Mouse (Mus musculus): ENCODE data around the gene Ntsr1. TPM values are rescaled to one million over a fixed set of nuclear protein-coding genes. Genes with fewer than 3 reads are reported as not detected.

Ntsr1 gene
- total and polyA plus RNA-seq, 2 experiments from 2014 or later: 4.1 to 15.2 TPM

DNA sequence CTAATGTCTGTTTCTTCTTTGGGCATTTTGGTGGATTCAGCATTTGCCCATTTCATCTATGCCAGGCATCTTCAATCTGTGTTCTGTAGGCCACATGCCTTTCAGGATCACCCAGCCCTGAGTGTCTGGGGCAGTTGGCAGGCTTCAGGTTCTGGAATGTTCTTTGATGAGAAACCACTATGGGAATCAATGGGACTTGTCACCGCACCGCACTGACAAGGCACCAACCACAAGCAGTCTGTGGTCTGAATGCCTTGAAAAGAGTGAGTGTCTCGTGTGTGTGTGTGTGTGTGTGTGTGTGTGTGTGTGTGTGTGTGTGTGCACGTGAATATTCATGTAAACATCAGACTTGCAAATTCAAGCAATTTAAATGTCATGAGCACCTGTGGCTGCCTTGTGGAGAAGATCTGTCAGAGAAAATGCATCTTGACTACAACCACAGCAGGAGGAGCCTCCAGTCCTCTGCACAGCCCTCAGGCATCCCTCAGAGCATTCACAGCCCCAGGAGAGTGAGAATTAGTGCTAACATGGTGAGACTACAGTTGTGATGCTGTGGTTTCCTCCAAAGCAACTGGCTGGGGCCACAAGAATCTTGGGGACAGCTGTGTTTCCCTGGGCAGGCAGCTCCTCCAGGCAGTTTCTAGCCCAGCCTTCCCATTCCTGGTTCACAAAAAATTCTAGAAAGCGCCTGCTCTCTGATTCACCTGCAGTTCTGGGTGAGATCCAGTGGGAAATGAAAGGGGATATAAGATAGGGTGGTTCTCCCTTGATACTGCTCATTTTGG lies 21.9 kb downstream of the Ntsr1 start:
- H3K27ac ChIP-seq (ENCODE audit: low read depth, low read length): no peak overlapping the region
- no peak for TF ChIP-seq CTCF (IDR thresholded peaks at IDR 0.05)
- no peak for DNase-seq (ENCODE audit: low spot score)
- WGBS: 70% methylated on average over 5 of the region's 5 CpGs
- no peak overlapping the region for H3K9ac ChIP-seq (replicated peaks; ENCODE audit: low read length, poor library complexity, severe bottlenecking)
- no peaks in the 10 kb centered on the region for H3K9me3 ChIP-seq (ENCODE audit: low read length)
- H3K4me2 ChIP-seq (ENCODE audit: low read depth, low read length, poor library complexity, severe bottlenecking): no peak overlapping the region
- no peak overlapping the region for H3K4me3 ChIP-seq (ENCODE audit: low read depth, low read length)
- no peaks in the 10 kb centered on the region for H3K36me3 ChIP-seq (ENCODE audit: insufficient read depth, low read length)
- no peak for ATAC-seq (ENCODE audit: low FRiP score)
- H3K27me3 ChIP-seq (ENCODE audit: insufficient read depth, low read length): 0 out of 2 replicates have a peak, but pooled peaks cover 4% of the 10 kb centered on the region
- no peaks in the 10 kb centered on the region for H3K4me1 ChIP-seq (ENCODE audit: insufficient read depth, low read length)

DNA sequence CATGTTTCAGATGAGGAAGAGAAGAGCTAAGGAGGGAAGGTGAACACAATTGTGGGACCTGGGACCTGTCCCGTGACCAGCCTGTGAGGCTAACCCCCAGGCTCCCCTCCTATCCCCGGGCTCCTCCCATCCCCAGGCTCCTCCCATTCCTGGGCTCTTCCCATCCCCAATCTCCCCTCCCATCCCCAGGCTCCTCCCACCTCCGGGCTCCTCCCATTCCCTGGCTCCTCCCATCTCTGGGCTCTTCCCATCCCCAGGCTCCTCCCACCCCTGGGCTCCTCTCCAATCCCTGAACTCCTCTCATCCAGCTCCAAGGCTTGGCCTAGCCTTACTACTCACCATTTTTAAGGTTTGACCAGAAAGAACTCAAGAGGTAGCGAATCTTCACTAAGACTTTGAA lies 23.0 kb downstream of the Ntsr1 start:
- Histone ChIP-seq H3K27ac (ENCODE audit: low read depth, low read length) (no peak overlapping the region), H3K4me2 (ENCODE audit: low read depth, low read length, poor library complexity, severe bottlenecking) (no peak overlapping the region), H3K4me1 (ENCODE audit: insufficient read depth, low read length) (peaks cover 5% of the 10 kb centered on the region; the same call in 1 of the 2 replicates), H3K27me3 (ENCODE audit: insufficient read depth, low read length) (0 out of 2 replicates have a peak, but pooled peaks cover 5% of the 10 kb centered on the region), H3K36me3 (ENCODE audit: insufficient read depth, low read length) (no peaks in the 10 kb centered on the region), H3K4me3 (ENCODE audit: low read depth, low read length) (no peak overlapping the region), H3K9me3 (ENCODE audit: low read length) (no peaks in the 10 kb centered on the region), H3K9ac (replicated peaks; ENCODE audit: low read length, poor library complexity, severe bottlenecking) (no peak overlapping the region)
- ATAC-seq (ENCODE audit: low FRiP score) (no peak), DNase-seq (ENCODE audit: low spot score) (no peak)
- 72% methylated on average over 4 of the region's 4 CpGs for WGBS
- TF ChIP-seq CTCF (IDR thresholded peaks at IDR 0.05): no peak

DNA sequence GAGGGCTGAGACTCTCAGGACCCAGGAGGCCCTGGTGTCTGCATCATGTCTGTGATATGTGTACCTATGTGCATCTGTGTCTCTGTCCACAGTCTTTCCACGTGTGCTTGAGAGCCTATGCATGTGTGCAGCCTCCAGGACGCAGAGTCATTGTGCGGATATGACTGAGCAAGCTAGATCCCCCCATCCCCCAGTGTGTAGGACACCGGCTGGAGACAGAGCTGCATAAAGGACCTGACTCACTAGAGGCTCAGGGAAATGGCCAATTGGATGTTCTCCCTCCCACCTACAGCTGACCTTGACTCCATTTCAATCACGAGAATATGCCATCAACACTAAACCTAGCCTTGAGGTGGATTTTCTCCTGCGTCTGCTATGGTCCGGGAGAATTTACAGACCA lies 27.7 kb downstream of the Ntsr1 start:
- H3K9ac ChIP-seq (replicated peaks; ENCODE audit: low read length, poor library complexity, severe bottlenecking): no peak overlapping the region
- no peaks in the 10 kb centered on the region for H3K36me3 ChIP-seq (ENCODE audit: insufficient read depth, low read length)
- H3K9me3 ChIP-seq (ENCODE audit: low read length): no peaks in the 10 kb centered on the region
- DNase-seq (ENCODE audit: low spot score): no peak
- WGBS: 51% methylated on average over 7 of the region's 7 CpGs
- H3K27ac ChIP-seq (ENCODE audit: low read depth, low read length): no peak overlapping the region
- no peak for TF ChIP-seq CTCF (IDR thresholded peaks at IDR 0.05)
- 0 out of 2 replicates have a peak, but pooled peaks have one; percentile 35 for ATAC-seq (ENCODE audit: low FRiP score)
- H3K4me2 ChIP-seq (ENCODE audit: low read depth, low read length, poor library complexity, severe bottlenecking): no peak overlapping the region
- peaks cover 5% of the 10 kb centered on the region for H3K4me1 ChIP-seq (ENCODE audit: insufficient read depth, low read length)
- 0 out of 2 replicates have a peak, but pooled peaks cover 5% of the 10 kb centered on the region for H3K27me3 ChIP-seq (ENCODE audit: insufficient read depth, low read length)
- H3K4me3 ChIP-seq (ENCODE audit: low read depth, low read length): no peak overlapping the region

DNA sequence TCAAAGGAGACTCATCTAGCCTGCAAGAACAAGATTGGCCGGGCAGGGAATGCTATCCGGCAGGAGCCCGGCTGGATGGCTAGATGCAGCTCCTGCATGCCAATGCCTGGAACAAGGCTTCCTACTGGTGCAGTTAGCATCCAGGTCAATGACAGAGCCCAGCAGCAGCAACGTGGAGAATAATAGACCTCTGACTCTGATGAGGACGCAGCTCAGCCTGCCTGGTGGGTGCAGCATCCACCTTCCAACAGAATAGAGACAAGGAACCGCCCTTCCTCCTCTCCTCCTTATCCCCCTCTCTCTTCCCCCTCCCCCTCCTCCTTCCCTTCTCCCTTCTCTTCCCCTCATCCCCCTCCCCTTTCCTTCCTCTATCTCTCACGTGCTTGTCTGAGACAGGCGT lies 28.1 kb downstream of the Ntsr1 start:
- no peak overlapping the region for H3K27ac ChIP-seq (ENCODE audit: low read depth, low read length)
- ATAC-seq (ENCODE audit: low FRiP score) (no peak), DNase-seq (ENCODE audit: low spot score) (no peak)
- H3K36me3 ChIP-seq (ENCODE audit: insufficient read depth, low read length): no peaks in the 10 kb centered on the region
- no peak overlapping the region for H3K4me2 ChIP-seq (ENCODE audit: low read depth, low read length, poor library complexity, severe bottlenecking)
- 12% methylated on average over 8 of the region's 8 CpGs for WGBS
- TF ChIP-seq CTCF (IDR thresholded peaks at IDR 0.05): no peak
- H3K27me3 ChIP-seq (ENCODE audit: insufficient read depth, low read length): 0 out of 2 replicates have a peak, but pooled peaks cover 5% of the 10 kb centered on the region
- no peak overlapping the region for H3K9ac ChIP-seq (replicated peaks; ENCODE audit: low read length, poor library complexity, severe bottlenecking)
- H3K9me3 ChIP-seq (ENCODE audit: low read length): no peaks in the 10 kb centered on the region
- H3K4me3 ChIP-seq (ENCODE audit: low read depth, low read length): no peak overlapping the region
- H3K4me1 ChIP-seq (ENCODE audit: insufficient read depth, low read length): peaks cover 5% of the 10 kb centered on the region

DNA sequence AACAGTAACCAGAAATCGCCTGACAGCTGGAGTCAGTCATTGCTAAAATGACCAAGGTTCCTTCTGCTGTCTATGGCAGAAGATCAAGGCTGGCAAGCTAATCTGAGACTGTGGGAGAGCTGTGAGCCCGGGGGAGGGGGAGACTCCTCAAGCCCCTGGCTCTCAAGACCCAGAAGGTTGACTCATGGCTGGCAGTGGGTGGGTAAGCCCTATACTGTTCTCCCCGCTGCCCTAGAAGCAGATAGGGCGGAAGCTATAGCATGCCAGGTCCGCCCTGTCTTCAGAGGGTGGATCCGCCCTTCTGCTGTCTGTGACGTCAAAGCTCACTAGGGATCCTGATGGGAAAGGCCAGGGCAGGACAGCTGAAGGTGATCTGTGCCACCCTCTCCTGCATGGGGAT lies 30.4 kb downstream of the Ntsr1 start:
- peak; percentile 61 for DNase-seq (ENCODE audit: low spot score)
- H3K4me2 ChIP-seq (ENCODE audit: low read depth, low read length, poor library complexity, severe bottlenecking): no peak overlapping the region
- 0 out of 2 replicates have a peak overlapping the region, but pooled peaks have one; percentile 9 for H3K9ac ChIP-seq (replicated peaks; ENCODE audit: low read length, poor library complexity, severe bottlenecking)
- ATAC-seq (ENCODE audit: low FRiP score): 0 out of 2 replicates have a peak, but pooled peaks have one; percentile 17
- 0 out of 2 replicates have a peak, but pooled peaks cover 5% of the 10 kb centered on the region for H3K27me3 ChIP-seq (ENCODE audit: insufficient read depth, low read length)
- 28% methylated on average over 7 of the region's 7 CpGs for WGBS
- H3K36me3 ChIP-seq (ENCODE audit: insufficient read depth, low read length): no peaks in the 10 kb centered on the region
- peaks cover 5% of the 10 kb centered on the region for H3K4me1 ChIP-seq (ENCODE audit: insufficient read depth, low read length)
- H3K4me3 ChIP-seq (ENCODE audit: low read depth, low read length): no peak overlapping the region
- H3K9me3 ChIP-seq (ENCODE audit: low read length): no peaks in the 10 kb centered on the region
- no peak for TF ChIP-seq CTCF (IDR thresholded peaks at IDR 0.05)
- H3K27ac ChIP-seq (ENCODE audit: low read depth, low read length): no peak overlapping the region

DNA sequence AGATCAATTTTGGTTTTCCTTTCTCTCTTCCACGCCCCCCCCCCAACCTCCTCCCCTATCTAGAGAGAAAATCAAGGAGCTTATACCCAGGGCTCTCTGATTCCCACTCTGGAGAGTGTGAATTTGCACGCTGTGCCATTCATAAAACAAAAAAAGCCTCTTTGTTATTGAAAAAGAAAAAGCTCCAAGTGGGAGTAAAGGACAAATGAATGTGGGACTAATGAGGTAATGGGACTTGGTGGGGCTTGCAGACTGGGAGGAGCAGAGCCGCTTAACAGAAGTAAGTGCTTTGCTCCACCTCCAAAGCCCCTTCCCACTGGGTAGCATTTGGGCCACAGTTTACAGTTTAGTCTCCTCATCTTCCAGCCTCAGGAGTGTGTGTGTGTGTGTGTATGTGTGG lies 30.8 kb downstream of the Ntsr1 start:
- Histone ChIP-seq H3K27ac (ENCODE audit: low read depth, low read length) (no peak overlapping the region), H3K4me1 (ENCODE audit: insufficient read depth, low read length) (peaks cover 5% of the 10 kb centered on the region), H3K9me3 (ENCODE audit: low read length) (no peaks in the 10 kb centered on the region), H3K36me3 (ENCODE audit: insufficient read depth, low read length) (no peaks in the 10 kb centered on the region), H3K4me2 (ENCODE audit: low read depth, low read length, poor library complexity, severe bottlenecking) (no peak overlapping the region), H3K27me3 (ENCODE audit: insufficient read depth, low read length) (0 out of 2 replicates have a peak, but pooled peaks cover 5% of the 10 kb centered on the region), H3K9ac (replicated peaks; ENCODE audit: low read length, poor library complexity, severe bottlenecking) (0 out of 2 replicates have a peak overlapping the region, but pooled peaks have one; percentile 9), H3K4me3 (ENCODE audit: low read depth, low read length) (no peak overlapping the region)
- TF ChIP-seq CTCF (IDR thresholded peaks at IDR 0.05): no peak
- WGBS: 12% methylated on average over 3 of the region's 3 CpGs
- ATAC-seq (ENCODE audit: low FRiP score) (no peak), DNase-seq (ENCODE audit: low spot score) (peak; percentile 22)

All from midbrain, postnatal 0 days (tissue).